Mouse (Mus musculus): ENCODE results near the gene Nt5c3b.

Gene Nt5c3b

GRCm38 (mm10) chr11:100441797-100442196 is at the start of gene Nt5c3b, which contains the start of gene Klhl10:
Nt5c3b (minus strand) TSS chr11:100441808.
Klhl10 (plus strand) TSS chr11:100441917.
- DNase-seq: no peak

- DNase-seq: no peak
Observed at GRCm38 (mm10) chr11:100490951-100491350, 49.3 kb upstream of the Nt5c3b start.

- DNase-seq: peak; percentile 46
Observed at GRCm38 (mm10) chr11:100485801-100486538, 44.4 kb upstream of the Nt5c3b start.

- no peak for DNase-seq
Observed at GRCm38 (mm10) chr11:100484461-100484860, 42.9 kb upstream of the Nt5c3b start.

- no peak for DNase-seq
Observed at GRCm38 (mm10) chr11:100479152-100479551, 37.5 kb upstream of the Nt5c3b start.

GRCm38 (mm10) chr11:100476281-100476680 is 34.7 kb upstream of the Nt5c3b start:
- DNase-seq: peak; percentile 12

GRCm38 (mm10) chr11:100472935-100473295 is 31.3 kb upstream of the Nt5c3b start:
- no peak for DNase-seq

GRCm38 (mm10) chr11:100472197-100472934 is 30.8 kb upstream of the Nt5c3b start, which contains the start of gene Klhl11:
Klhl11 (minus strand) TSS chr11:100472741.
- peak; percentile 90 for DNase-seq

GRCm38 (mm10) chr11:100471352-100472196 is 30.0 kb upstream of the Nt5c3b start:
- DNase-seq: no peak

- DNase-seq: no peak
Observed at GRCm38 (mm10) chr11:100465833-100466232, 24.2 kb upstream of the Nt5c3b start.

- DNase-seq: no peak
Observed at GRCm38 (mm10) chr11:100465229-100465792, 23.7 kb upstream of the Nt5c3b start.

- no peak for DNase-seq
Observed at GRCm38 (mm10) chr11:100462699-100463098, 21.1 kb upstream of the Nt5c3b start.

GRCm38 (mm10) chr11:100457711-100458110 is 16.1 kb upstream of the Nt5c3b start:
- DNase-seq: no peak

GRCm38 (mm10) chr11:100457247-100457646 is 15.6 kb upstream of the Nt5c3b start:
- no peak for DNase-seq

GRCm38 (mm10) chr11:100442625-100443024 is 1.0 kb upstream of the Nt5c3b start:
- no peak for DNase-seq

- DNase-seq: peak; percentile 84
Observed at GRCm38 (mm10) chr11:100440691-100441522, 701 bp downstream of the Nt5c3b start.

GRCm38 (mm10) chr11:100437901-100438300 is 3.7 kb downstream of the Nt5c3b start:
- no peak for DNase-seq

- no peak for DNase-seq
Observed at GRCm38 (mm10) chr11:100435678-100436246, 5.8 kb downstream of the Nt5c3b start.

GRCm38 (mm10) chr11:100432002-100432401 is 9.6 kb downstream of the Nt5c3b start:
- DNase-seq: no peak

- DNase-seq: no peak
Observed at GRCm38 (mm10) chr11:100430052-100430451, 11.6 kb downstream of the Nt5c3b start.

GRCm38 (mm10) chr11:100428612-100429199 is 12.9 kb downstream of the Nt5c3b start:
- no peak for DNase-seq

All from lung, postnatal 14 days (tissue).